Mouse (Mus musculus) lung, adult 2 months (tissue): ENCODE data around the gene Tha1.

ENCODE experiments used
- CTCF ChIP-seq: fragments of 200-500 bp; IDR thresholded peaks from 2 replicates; pipeline ENCODE4 v1.5.1; 2011; ENCODE audit warnings: mild to moderate bottlenecking, low read length, control low read depth; ENCODE audit not compliant: insufficient read depth
- POLR2A ChIP-seq: fragments of 200-500 bp; IDR thresholded peaks from 2 replicates; pipeline ENCODE4 v1.6.1; 2011; ENCODE audit warnings: low read depth, mild to moderate bottlenecking, control low read depth, low read length, borderline replicate concordance; ENCODE audit errors: extremely low read depth

- no peak for TF ChIP-seq CTCF
- TF ChIP-seq POLR2A: no peak
These were observed 1.2 kb downstream of the Tha1 start for GRCm38 (mm10) chr11:117871911-117872584.
